Mouse (Mus musculus): ENCODE data around the gene Gm11568.

DNA sequence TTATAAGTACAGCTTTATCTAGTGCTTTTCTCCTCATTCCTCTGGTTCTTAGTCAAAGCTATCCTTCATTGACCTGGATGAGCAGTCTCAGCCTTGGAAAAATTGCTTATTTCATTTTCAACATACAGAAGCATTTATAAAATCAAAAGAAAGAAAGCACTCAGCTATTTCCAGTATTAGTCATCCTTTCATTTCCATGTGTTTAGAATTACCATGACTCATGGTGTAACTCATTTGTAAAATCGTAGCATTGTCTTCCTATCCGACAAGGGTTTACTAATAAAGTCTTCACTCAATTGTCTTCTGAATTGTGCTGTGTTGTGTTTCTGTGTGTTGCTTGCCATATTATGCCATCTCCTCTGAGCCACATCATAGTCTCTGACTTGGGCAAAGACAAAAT, 1.0 kb downstream of the Gm11568 start:
- TF ChIP-seq CTCF (IDR thresholded peaks at IDR 0.05; ENCODE audit: borderline replicate concordance, extremely low read depth, insufficient read depth, insufficient read length) (no peak), POLR2A (IDR thresholded peaks at IDR 0.05; ENCODE audit: borderline replicate concordance, extremely low read depth, insufficient read depth, insufficient read length, poor library complexity, severe bottlenecking) (no peak)

Data from brain, embryonic 14.5 days (tissue).